Mouse (Mus musculus) intestine, postnatal 0 days (tissue): ENCODE results near the gene Cdkn2a. TPM values are rescaled to one million over a fixed set of nuclear protein-coding genes. Genes with fewer than 3 reads are reported as not detected.

Experiments
- ATAC-seq: fragments of 200-750 bp; cut with Nextera tagmentation; 2 replicates; pipeline ENCODE4 v1.8.0; 2017; ENCODE audit warnings: mild to moderate bottlenecking, moderate TSS enrichment, moderate library complexity
- H3K27ac ChIP-seq: fragments of 300-500 bp; sonication (generic); 2 replicates; pipeline ENCODE4 v1.5.1; 2014; ENCODE audit warnings: mild to moderate bottlenecking, low read depth, low read length, moderate library complexity
- H3K27me3 ChIP-seq: fragments of 300-500 bp; sonication (generic); replicated peaks from 2 replicates; pipeline ENCODE4 v1.6.1; 2014; ENCODE audit warnings: low read length, mixed read lengths; ENCODE audit not compliant: control insufficient read depth, insufficient read depth
- H3K36me3 ChIP-seq: fragments of 300-500 bp; sonication (generic); 2 replicates; pipeline ENCODE4 v1.6.1; 2014; ENCODE audit warnings: mild to moderate bottlenecking, moderate library complexity; ENCODE audit not compliant: control insufficient read depth, insufficient read depth
- H3K4me1 ChIP-seq: fragments of 300-500 bp; sonication (generic); replicated peaks from 2 replicates; pipeline ENCODE4 v1.6.1; 2014; ENCODE audit warnings: antibody characterized with exemption, low read length, mixed read lengths; ENCODE audit not compliant: control insufficient read depth, insufficient read depth
- H3K4me2 ChIP-seq: fragments of 300-500 bp; sonication (generic); replicated peaks from 2 replicates; pipeline ENCODE4 v1.6.1; 2014; ENCODE audit warnings: low read depth, mild to moderate bottlenecking, moderate library complexity
- H3K4me3 ChIP-seq: fragments of 300-500 bp; sonication (generic); 2 replicates; pipeline ENCODE4 v1.5.1; 2014; ENCODE audit warnings: low read depth, low read length
- H3K9ac ChIP-seq: fragments of 300-500 bp; sonication (generic); 2 replicates; pipeline ENCODE4 v1.6.1; 2014; ENCODE audit warnings: mild to moderate bottlenecking, low read depth, low read length
- H3K9me3 ChIP-seq: fragments of 300-500 bp; sonication (generic); 2 replicates; pipeline ENCODE4 v1.6.1; 2016; ENCODE audit warnings: mixed run types; ENCODE audit not compliant: control insufficient read depth
- CTCF ChIP-seq: sonication (generic); IDR thresholded peaks from 2 replicates; pipeline ENCODE4 v1.5.1; 2016; ENCODE audit warnings: low read depth, mild to moderate bottlenecking, control low read depth, antibody characterized with exemption, moderate library complexity
- WGBS: fragments of 180-500 bp; shearing (Covaris S2); extraction: QIAGEN DNeasy Blood & Tissue Kit; methylation state at CpG from one replicate; pipeline ENCODE4 v1.1.7; 2014; 5-methylcytosine and 5-hydroxymethylcytosine counted together
- polyA plus RNA-seq: library from polyadenylated mRNA; unstranded; fragments of >200 nt; fragmentation: Nextera tagmentation; extraction: Ambion mirVana; gene quantifications from 2 replicates; pipeline ENCODE4 v1.2.1, GENCODE M21; 2015

The Cdkn2a gene
- polyA plus RNA-seq, 1 experiment from 2014 or later: not detected

DNA sequence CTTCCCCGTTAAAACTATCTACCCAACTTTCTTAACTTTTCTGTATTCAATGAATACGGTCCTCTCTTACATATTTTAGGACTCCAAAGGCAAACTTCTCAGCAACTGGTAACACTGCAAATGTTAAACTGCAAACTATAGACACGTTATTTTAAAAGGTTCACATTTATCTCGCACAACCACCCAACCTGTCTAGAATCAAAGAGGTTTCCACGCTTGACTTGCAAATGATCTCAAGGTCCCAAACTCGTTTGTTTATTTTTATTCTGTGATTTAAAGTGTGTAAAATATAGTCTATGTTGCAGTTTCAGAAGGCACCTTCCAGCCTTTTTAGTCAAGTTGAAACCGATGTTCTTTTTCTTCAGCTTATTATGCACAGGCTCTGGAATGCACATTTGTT lies 13.2 kb downstream of the Cdkn2a start:
- 5% methylated on average over 7 of the region's 7 CpGs for WGBS
- H3K9me3 ChIP-seq: no peaks in the 10 kb centered on the region
- no peak overlapping the region for H3K4me3 ChIP-seq
- no peaks in the 10 kb centered on the region for H3K4me1 ChIP-seq
- no peak for TF ChIP-seq CTCF
- no peak overlapping the region for H3K27ac ChIP-seq
- no peaks in the 10 kb centered on the region for H3K36me3 ChIP-seq
- H3K27me3 ChIP-seq: peaks cover 86% of the 10 kb centered on the region
- no peak overlapping the region for H3K9ac ChIP-seq
- H3K4me2 ChIP-seq: no peak overlapping the region
- ATAC-seq: no peak

DNA sequence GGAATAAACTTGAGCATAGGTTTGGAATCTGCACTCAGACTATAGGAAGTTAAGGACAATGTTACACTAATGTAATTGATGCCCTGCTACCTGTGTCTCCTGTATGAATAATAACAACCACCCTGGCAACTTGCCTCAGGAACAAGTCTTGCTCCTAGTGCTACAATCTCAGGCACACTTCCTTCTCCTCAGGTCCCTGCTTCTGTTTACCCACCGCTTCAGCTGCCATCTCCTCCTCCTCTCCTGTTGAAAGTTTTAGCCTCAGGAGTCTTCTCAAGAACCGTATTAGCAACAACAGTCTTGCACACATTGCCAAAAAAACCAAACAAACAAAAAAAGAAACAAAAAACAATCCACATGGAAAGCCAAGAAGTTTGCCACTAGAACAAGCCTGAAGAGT lies 14.8 kb downstream of the Cdkn2a start:
- peaks cover 93% of the 10 kb centered on the region for H3K27me3 ChIP-seq
- H3K27ac ChIP-seq: no peak overlapping the region
- no peak overlapping the region for H3K4me2 ChIP-seq
- H3K9me3 ChIP-seq: no peaks in the 10 kb centered on the region
- no peak overlapping the region for H3K4me3 ChIP-seq
- no peak for TF ChIP-seq CTCF
- no peaks in the 10 kb centered on the region for H3K4me1 ChIP-seq
- no peaks in the 10 kb centered on the region for H3K36me3 ChIP-seq
- ATAC-seq: no peak
- no peak overlapping the region for H3K9ac ChIP-seq
- WGBS: 3% methylated on average over 2 of the region's 2 CpGs

DNA sequence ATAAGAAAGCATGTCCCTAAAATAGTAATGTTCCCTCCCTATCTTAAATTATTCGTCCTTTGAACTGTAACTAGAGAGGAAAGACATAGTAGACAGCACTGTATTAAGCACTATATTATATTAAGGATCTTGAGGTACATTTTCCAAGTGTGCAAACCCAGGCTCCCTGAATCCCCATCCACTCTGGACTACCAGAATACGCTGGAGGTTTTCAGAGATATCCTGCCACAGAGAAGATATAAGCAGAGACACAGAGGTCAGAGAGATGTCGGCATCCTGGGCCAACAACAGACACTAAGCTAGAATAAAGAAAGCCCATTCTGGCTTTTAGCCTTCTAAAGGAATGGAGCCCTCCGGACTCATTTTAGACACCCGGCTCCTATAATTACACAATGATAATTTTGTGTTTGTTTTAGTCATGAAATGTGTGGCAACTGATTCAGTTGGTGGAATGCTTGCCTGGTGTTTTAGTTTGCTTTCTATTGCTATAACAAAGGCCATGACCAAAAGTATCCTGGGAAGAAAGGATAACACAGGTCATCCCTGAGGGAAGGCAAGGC lies 17.0 kb downstream of the Cdkn2a start:
- no peak for TF ChIP-seq CTCF
- ATAC-seq: no peak
- H3K4me2 ChIP-seq: no peak overlapping the region
- no peaks in the 10 kb centered on the region for H3K4me1 ChIP-seq
- no peaks in the 10 kb centered on the region for H3K9me3 ChIP-seq
- no peak overlapping the region for H3K9ac ChIP-seq
- H3K27me3 ChIP-seq: peaks cover 98% of the 10 kb centered on the region
- no peak overlapping the region for H3K4me3 ChIP-seq
- WGBS: 10% methylated on average over 5 of the region's 5 CpGs
- no peak overlapping the region for H3K27ac ChIP-seq
- no peaks in the 10 kb centered on the region for H3K36me3 ChIP-seq

DNA sequence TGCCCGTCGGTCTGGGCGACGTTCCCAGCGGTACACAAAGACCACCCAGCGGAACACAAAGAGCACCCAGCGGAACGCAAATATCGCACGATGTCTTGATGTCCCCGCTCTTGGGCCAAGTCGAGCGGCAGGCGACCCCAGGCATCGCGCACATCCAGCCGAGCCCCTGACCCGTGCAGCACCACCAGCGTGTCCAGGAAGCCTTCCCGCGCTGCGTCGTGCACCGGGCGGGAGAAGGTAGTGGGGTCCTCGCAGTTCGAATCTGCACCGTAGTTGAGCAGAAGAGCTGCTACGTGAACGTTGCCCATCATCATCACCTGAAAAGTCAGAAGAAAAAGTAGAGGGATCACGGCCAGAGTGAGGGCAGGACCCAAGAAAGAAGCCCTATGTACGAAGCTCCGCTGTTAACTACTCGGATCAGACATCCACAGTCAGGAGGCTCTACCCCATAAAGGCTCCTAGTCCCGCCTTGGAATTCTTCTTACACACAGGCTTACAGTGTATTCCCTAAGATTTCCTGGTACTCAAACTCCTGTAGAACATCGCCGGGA lies 17.7 kb downstream of the Cdkn2a start:
- no peak for ATAC-seq
- Histone ChIP-seq H3K4me1 (no peaks in the 10 kb centered on the region), H3K27ac (no peak overlapping the region), H3K36me3 (no peaks in the 10 kb centered on the region), H3K4me3 (no peak overlapping the region), H3K9ac (no peak overlapping the region), H3K27me3 (peaks cover 98% of the 10 kb centered on the region), H3K9me3 (no peaks in the 10 kb centered on the region), H3K4me2 (no peak overlapping the region)
- under 1% methylated on average over 37 of the region's 37 CpGs for WGBS
- TF ChIP-seq CTCF: no peak

DNA sequence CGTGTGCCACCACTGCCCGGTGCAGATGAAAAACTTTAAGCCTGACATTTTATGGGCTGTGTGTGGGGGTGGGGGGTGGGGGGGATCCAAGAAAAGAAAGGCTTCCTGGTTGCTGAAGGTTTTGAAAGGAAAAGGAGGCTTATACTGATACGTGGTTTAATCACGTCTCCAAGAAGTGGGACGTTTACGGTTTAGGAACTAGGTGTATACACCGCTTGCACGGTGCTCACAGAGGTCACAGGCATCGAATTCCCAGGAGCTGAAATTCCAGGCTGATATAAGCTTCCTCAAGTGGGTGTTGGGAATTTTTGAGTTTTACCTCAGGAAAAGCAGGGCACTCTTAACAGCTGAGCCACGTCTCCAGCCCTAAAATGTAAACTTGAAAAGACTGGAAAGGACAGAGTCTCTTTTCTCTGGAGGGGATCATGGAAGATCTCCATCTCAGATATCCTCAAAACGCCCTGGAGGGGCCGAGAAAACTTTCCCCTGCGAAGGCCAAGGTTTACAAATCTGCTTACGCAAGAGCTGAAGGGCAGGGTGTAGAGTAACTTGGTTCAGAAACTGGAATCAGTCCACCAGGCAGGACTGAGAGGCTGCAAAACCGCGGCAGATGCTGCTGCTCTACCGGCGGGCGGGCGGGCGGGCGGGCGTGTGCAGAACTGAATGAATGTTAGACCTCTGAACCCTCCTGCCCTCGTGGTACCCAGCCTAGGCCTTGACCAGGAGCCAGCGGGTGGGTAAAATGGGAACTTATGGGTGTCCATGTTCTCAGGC lies 18.5 kb downstream of the Cdkn2a start:
- H3K4me2 ChIP-seq: no peak overlapping the region
- no peaks in the 10 kb centered on the region for H3K36me3 ChIP-seq
- H3K9me3 ChIP-seq: no peaks in the 10 kb centered on the region
- no peak for TF ChIP-seq CTCF
- H3K9ac ChIP-seq: no peak overlapping the region
- ATAC-seq: no peak
- H3K27ac ChIP-seq: no peak overlapping the region
- no peaks in the 10 kb centered on the region for H3K4me1 ChIP-seq
- no peak overlapping the region for H3K4me3 ChIP-seq
- H3K27me3 ChIP-seq: peaks cover 95% of the 10 kb centered on the region
- 4% methylated on average over 25 of the region's 25 CpGs for WGBS

DNA sequence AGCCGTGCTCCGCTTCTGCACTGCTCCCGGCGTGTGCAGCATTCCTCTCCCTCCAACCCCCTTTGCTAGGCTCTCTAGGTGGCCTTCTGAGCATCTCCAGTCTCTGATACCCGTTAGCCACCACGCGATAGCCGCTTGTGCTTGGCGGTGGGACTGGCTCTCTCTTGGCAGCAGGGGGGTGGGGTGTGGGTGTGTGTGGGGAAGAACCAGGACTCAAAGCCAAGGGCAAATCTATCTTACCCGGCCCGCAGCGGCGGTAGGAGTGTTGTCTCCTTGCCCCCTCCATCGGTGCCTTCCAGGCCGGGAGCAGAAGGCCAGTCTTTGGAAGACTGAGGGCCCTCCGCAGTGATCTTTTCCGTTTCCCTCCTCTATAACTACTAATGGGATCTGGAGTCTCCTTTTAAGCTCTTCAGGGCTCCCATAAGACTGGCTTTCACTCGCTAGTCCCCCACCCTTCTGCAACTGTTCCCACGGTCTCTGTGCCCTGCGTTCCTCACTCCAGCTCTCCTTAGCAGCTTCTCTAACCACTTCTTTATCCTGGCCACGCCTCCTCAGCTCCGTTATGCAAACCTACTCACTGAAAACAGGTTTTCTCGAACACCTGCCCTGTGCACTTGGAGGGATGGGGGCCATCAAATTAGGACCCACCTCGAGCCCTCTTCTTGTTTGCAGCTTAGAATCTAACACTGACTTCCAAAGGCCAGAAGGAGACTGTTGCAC lies 19.5 kb downstream of the Cdkn2a start:
- H3K27ac ChIP-seq: no peak overlapping the region
- H3K4me2 ChIP-seq: no peak overlapping the region
- H3K4me3 ChIP-seq: peak overlapping the region; percentile 9; the same call in 1 of the 2 replicates
- peaks cover 95% of the 10 kb centered on the region for H3K27me3 ChIP-seq
- no peaks in the 10 kb centered on the region for H3K9me3 ChIP-seq
- no peak for ATAC-seq
- H3K4me1 ChIP-seq: no peaks in the 10 kb centered on the region
- TF ChIP-seq CTCF: no peak
- H3K9ac ChIP-seq: no peak overlapping the region
- 1% methylated on average over 24 of the region's 24 CpGs for WGBS
- no peaks in the 10 kb centered on the region for H3K36me3 ChIP-seq
